Mouse (Mus musculus) neural tube, embryonic 14.5 days (tissue): ENCODE data around the gene Lrrc36. TPM values are rescaled to one million over a fixed set of nuclear protein-coding genes. Genes with fewer than 3 reads are reported as not detected.

Experiments
- ATAC-seq: fragments of 200-750 bp; cut with Nextera tagmentation; 2 replicates; pipeline ENCODE4 v1.8.0; 2017; ENCODE audit warnings: low read depth, mild to moderate bottlenecking, moderate TSS enrichment, moderate library complexity
- H3K27ac ChIP-seq: fragments of 300-500 bp; sonication (generic); 2 replicates; pipeline ENCODE4 v1.5.1; 2014; ENCODE audit warnings: low read depth, mild to moderate bottlenecking, control low read depth, low read length, moderate library complexity, mixed read lengths
- H3K27me3 ChIP-seq: fragments of 300-500 bp; sonication (generic); 2 replicates; pipeline ENCODE4 v1.6.1; 2014; ENCODE audit warnings: low read length; ENCODE audit not compliant: control insufficient read depth, insufficient read depth
- H3K36me3 ChIP-seq: fragments of 300-500 bp; sonication (generic); 2 replicates; pipeline ENCODE4 v1.6.1; 2014; ENCODE audit warnings: low read length, mixed read lengths; ENCODE audit not compliant: control insufficient read depth, insufficient read depth
- H3K4me1 ChIP-seq: fragments of 300-500 bp; sonication (generic); 2 replicates; pipeline ENCODE4 v1.6.1; 2014; ENCODE audit warnings: low read length; ENCODE audit not compliant: control insufficient read depth, insufficient read depth
- H3K4me2 ChIP-seq: fragments of 300-500 bp; sonication (generic); 2 replicates; pipeline ENCODE4 v1.6.1; 2014; ENCODE audit warnings: mild to moderate bottlenecking, low read depth, low read length, control low read depth
- H3K4me3 ChIP-seq: fragments of 300-500 bp; sonication (generic); 2 replicates; pipeline ENCODE4 v1.5.1; 2014; ENCODE audit warnings: low read depth, low read length, control low read depth, mixed read lengths
- H3K9ac ChIP-seq: fragments of 300-500 bp; sonication (generic); replicated peaks from 2 replicates; pipeline ENCODE4 v1.6.1; 2014; ENCODE audit warnings: low read depth, mild to moderate bottlenecking, control low read depth, low read length, mixed read lengths
- H3K9me3 ChIP-seq: fragments of 300-500 bp; sonication (generic); 2 replicates; pipeline ENCODE4 v1.6.1; 2016; ENCODE audit warnings: low read length; ENCODE audit not compliant: control insufficient read depth
- whole genome bisulfite sequencing: fragments of 180-500 bp; shearing (Covaris S2); extraction: QIAGEN DNeasy Blood & Tissue Kit; methylation state at CpG from one replicate; pipeline ENCODE4 v1.1.7; 2014; 5-methylcytosine and 5-hydroxymethylcytosine counted together
- polyA plus RNA-seq: library from polyadenylated mRNA; unstranded; fragments of >200 nt; fragmentation: Nextera tagmentation; extraction: Ambion mirVana; gene quantifications from 2 replicates; pipeline ENCODE4 v1.2.1, GENCODE M21; 2014

The Lrrc36 gene
- polyA plus RNA-seq, 1 experiment from 2014 or later, result 0.16 TPM

- H3K4me2 ChIP-seq, result no peak overlapping the region
Observed at GRCm38 (mm10) chr8:105389096-105389495, 24.3 kb upstream of the Lrrc36 start.

GRCm38 (mm10) chr8:105393089-105393787 is 20.1 kb upstream of the Lrrc36 start:
- H3K4me3 ChIP-seq, result no peak overlapping the region
- H3K27ac ChIP-seq, result no peak overlapping the region
- no peak for ATAC-seq
- no peaks in the 10 kb centered on the region for H3K9me3 ChIP-seq
- H3K4me2 ChIP-seq, result no peak overlapping the region
- H3K27me3 ChIP-seq, result no peaks in the 10 kb centered on the region
- H3K9ac ChIP-seq, result no peak overlapping the region
- no peaks in the 10 kb centered on the region for H3K36me3 ChIP-seq
- no peaks in the 10 kb centered on the region for H3K4me1 ChIP-seq
- 89% methylated on average over 12 of the region's 12 CpGs for WGBS

More at GRCm38 (mm10) chr8:105389096-105389495, 24.3 kb upstream of the Lrrc36 start:
- Histone ChIP-seq H3K9me3 (no peaks in the 10 kb centered on the region), H3K36me3 (no peaks in the 10 kb centered on the region), H3K4me1 (no peaks in the 10 kb centered on the region), H3K27me3 (no peaks in the 10 kb centered on the region), H3K9ac (no peak overlapping the region), H3K4me3 (no peak overlapping the region), H3K27ac (no peak overlapping the region)
- whole genome bisulfite sequencing, result 71% methylated on average over 6 of the region's 6 CpGs
- no peak for ATAC-seq

- no peak for ATAC-seq
- no peak overlapping the region for H3K9ac ChIP-seq
- no peaks in the 10 kb centered on the region for H3K9me3 ChIP-seq
- H3K27ac ChIP-seq, result no peak overlapping the region
- 52% methylated on average over 7 of the region's 7 CpGs for WGBS
- H3K4me3 ChIP-seq, result no peak overlapping the region
- no peaks in the 10 kb centered on the region for H3K36me3 ChIP-seq
- no peaks in the 10 kb centered on the region for H3K27me3 ChIP-seq
- no peak overlapping the region for H3K4me2 ChIP-seq
- H3K4me1 ChIP-seq, result no peaks in the 10 kb centered on the region
Observed at GRCm38 (mm10) chr8:105393915-105394314, 19.5 kb upstream of the Lrrc36 start.

- no peak overlapping the region for H3K9ac ChIP-seq
- no peak overlapping the region for H3K4me3 ChIP-seq
- H3K9me3 ChIP-seq, result no peaks in the 10 kb centered on the region
- WGBS, result 41% methylated on average over 3 of the region's 3 CpGs
- no peaks in the 10 kb centered on the region for H3K27me3 ChIP-seq
- no peak for ATAC-seq
- no peak overlapping the region for H3K27ac ChIP-seq
- no peaks in the 10 kb centered on the region for H3K4me1 ChIP-seq
- H3K36me3 ChIP-seq, result no peaks in the 10 kb centered on the region
- H3K4me2 ChIP-seq, result no peak overlapping the region
Observed at GRCm38 (mm10) chr8:105397747-105398146, 15.6 kb upstream of the Lrrc36 start.

- no peaks in the 10 kb centered on the region for H3K27me3 ChIP-seq
Observed at GRCm38 (mm10) chr8:105400016-105400415, 13.4 kb upstream of the Lrrc36 start.

GRCm38 (mm10) chr8:105403467-105403866 is 9.9 kb upstream of the Lrrc36 start:
- no peaks in the 10 kb centered on the region for H3K4me1 ChIP-seq
- no peak overlapping the region for H3K4me3 ChIP-seq
- no peak for ATAC-seq

More at GRCm38 (mm10) chr8:105400016-105400415, 13.4 kb upstream of the Lrrc36 start:
- 91% methylated on average over 5 of the region's 5 CpGs for WGBS
- Histone ChIP-seq H3K36me3 (no peaks in the 10 kb centered on the region), H3K4me3 (no peak overlapping the region), H3K9ac (no peak overlapping the region), H3K9me3 (no peaks in the 10 kb centered on the region), H3K4me2 (no peak overlapping the region), H3K27ac (no peak overlapping the region), H3K4me1 (no peaks in the 10 kb centered on the region)
- ATAC-seq, result no peak

GRCm38 (mm10) chr8:105404496-105404895 is 8.9 kb upstream of the Lrrc36 start:
- H3K27ac ChIP-seq, result no peak overlapping the region
- no peaks in the 10 kb centered on the region for H3K27me3 ChIP-seq
- H3K4me3 ChIP-seq, result no peak overlapping the region
- no peaks in the 10 kb centered on the region for H3K9me3 ChIP-seq
- H3K9ac ChIP-seq, result no peak overlapping the region
- H3K36me3 ChIP-seq, result no peaks in the 10 kb centered on the region
- H3K4me2 ChIP-seq, result no peak overlapping the region
- no peaks in the 10 kb centered on the region for H3K4me1 ChIP-seq
- no peak for ATAC-seq
- WGBS, result 45% methylated on average over 1 of the region's 1 CpGs

More at GRCm38 (mm10) chr8:105403467-105403866, 9.9 kb upstream of the Lrrc36 start:
- WGBS, result 92% methylated on average over 8 of the region's 8 CpGs
- Histone ChIP-seq H3K4me2 (no peak overlapping the region), H3K36me3 (no peaks in the 10 kb centered on the region), H3K27ac (no peak overlapping the region), H3K9me3 (no peaks in the 10 kb centered on the region), H3K27me3 (no peaks in the 10 kb centered on the region), H3K9ac (no peak overlapping the region)

GRCm38 (mm10) chr8:105406416-105406815 is 7.0 kb upstream of the Lrrc36 start:
- Histone ChIP-seq H3K27ac (no peak overlapping the region), H3K27me3 (no peaks in the 10 kb centered on the region), H3K4me2 (no peak overlapping the region), H3K4me3 (no peak overlapping the region), H3K9ac (no peak overlapping the region), H3K4me1 (no peaks in the 10 kb centered on the region), H3K9me3 (no peaks in the 10 kb centered on the region), H3K36me3 (no peaks in the 10 kb centered on the region)
- 71% methylated on average over 10 of the region's 10 CpGs for WGBS
- ATAC-seq, result no peak

GRCm38 (mm10) chr8:105408331-105408730 is 5.0 kb upstream of the Lrrc36 start:
- Histone ChIP-seq H3K36me3 (no peaks in the 10 kb centered on the region), H3K4me3 (no peak overlapping the region), H3K4me1 (0 out of 2 replicates have a peak, but pooled peaks cover under 1% of the 10 kb centered on the region), H3K9me3 (no peaks in the 10 kb centered on the region), H3K9ac (no peak overlapping the region), H3K4me2 (no peak overlapping the region), H3K27ac (no peak overlapping the region), H3K27me3 (0 out of 2 replicates have a peak, but pooled peaks cover under 1% of the 10 kb centered on the region)
- ATAC-seq, result no peak
- 70% methylated on average over 7 of the region's 7 CpGs for WGBS
